Mouse (Mus musculus) embryonic facial prominence, embryonic 11.5 days (tissue): ENCODE results near the gene Rasl11a. TPM values are rescaled to one million over a fixed set of nuclear protein-coding genes. Genes with fewer than 3 reads are reported as not detected.

ENCODE experiments used
- ATAC-seq: fragments of 200-750 bp; cut with Nextera tagmentation; replicated peaks from 2 replicates; pipeline ENCODE4 v1.8.0; 2017; ENCODE audit warnings: low read depth; ENCODE audit not compliant: insufficient number of reproducible peaks, low FRiP score, low TSS enrichment
- DNase-seq: peaks from one replicate; pipeline ENCODE4 v3.0.0-alpha.2; 2015; ENCODE audit warnings: low spot score
- H3K27ac ChIP-seq: fragments of 300-500 bp; sonication (generic); replicated peaks from 2 replicates; pipeline ENCODE4 v1.5.1; 2014; ENCODE audit warnings: mild to moderate bottlenecking, low read depth, low read length, control low read depth
- H3K27me3 ChIP-seq: fragments of 300-500 bp; sonication (generic); 2 replicates; pipeline ENCODE4 v1.6.1; 2014; ENCODE audit warnings: mild to moderate bottlenecking, low read length, moderate library complexity, mixed read lengths; ENCODE audit not compliant: control insufficient read depth, insufficient read depth
- H3K36me3 ChIP-seq: fragments of 300-500 bp; sonication (generic); replicated peaks from 2 replicates; pipeline ENCODE4 v1.6.1; 2014; ENCODE audit warnings: low read depth, mild to moderate bottlenecking, low read length, moderate library complexity, mixed read lengths; ENCODE audit not compliant: control insufficient read depth, insufficient read depth
- H3K4me1 ChIP-seq: fragments of 300-500 bp; sonication (generic); 2 replicates; pipeline ENCODE4 v1.6.1; 2014; ENCODE audit warnings: low read length, mixed read lengths; ENCODE audit not compliant: control insufficient read depth, insufficient read depth
- H3K4me2 ChIP-seq: fragments of 300-500 bp; sonication (generic); 2 replicates; pipeline ENCODE4 v1.6.1; 2014; ENCODE audit warnings: low read depth, mild to moderate bottlenecking, control low read depth, low read length, moderate library complexity
- H3K4me3 ChIP-seq: fragments of 300-500 bp; sonication (generic); 2 replicates; pipeline ENCODE4 v1.5.1; 2014; ENCODE audit warnings: low read depth, low read length, control low read depth
- H3K9ac ChIP-seq: fragments of 300-500 bp; sonication (generic); replicated peaks from 2 replicates; pipeline ENCODE4 v1.6.1; 2014; ENCODE audit warnings: mild to moderate bottlenecking, control low read depth, low read length
- H3K9me3 ChIP-seq: fragments of 300-500 bp; sonication (generic); replicated peaks from 2 replicates; pipeline ENCODE4 v1.6.1; 2016; ENCODE audit warnings: mild to moderate bottlenecking, low read length, inconsistent platforms, mixed read lengths; ENCODE audit not compliant: control insufficient read depth
- WGBS: fragments of 180-500 bp; shearing (Covaris S2); extraction: QIAGEN DNeasy Blood & Tissue Kit; methylation state at CpG from one replicate; pipeline ENCODE4 v1.1.7; 2014; 5-methylcytosine and 5-hydroxymethylcytosine counted together
- polyA plus RNA-seq: library from polyadenylated mRNA; unstranded; fragments of >200 nt; fragmentation: Nextera tagmentation; extraction: Ambion mirVana; gene quantifications from 2 replicates; pipeline ENCODE4 v1.2.1, GENCODE M21; 2014

Gene Rasl11a
- polyA plus RNA-seq, 1 experiment from 2014 or later = 24.9 TPM

- Histone ChIP-seq H3K4me3 (no peak overlapping the region), H3K4me2 (no peak overlapping the region), H3K27ac (no peak overlapping the region), H3K9ac (no peak overlapping the region), H3K9me3 (no peaks in the 10 kb centered on the region), H3K4me1 (no peaks in the 10 kb centered on the region), H3K36me3 (peaks cover 15% of the 10 kb centered on the region), H3K27me3 (no peaks in the 10 kb centered on the region)
- DNase-seq = no peak
- no peak for ATAC-seq
- WGBS = 64% methylated on average over 7 of the region's 7 CpGs
Measured at GRCm38 (mm10) chr5:146837967-146838720, 6.7 kb upstream of the Rasl11a start.

- no peak overlapping the region for H3K4me2 ChIP-seq
- no peak overlapping the region for H3K9ac ChIP-seq
- H3K27ac ChIP-seq = no peak overlapping the region
- H3K9me3 ChIP-seq = no peaks in the 10 kb centered on the region
- no peak overlapping the region for H3K4me3 ChIP-seq
- DNase-seq (no peak), ATAC-seq (no peak)
- H3K27me3 ChIP-seq = no peaks in the 10 kb centered on the region
- H3K36me3 ChIP-seq = peaks cover 15% of the 10 kb centered on the region
- 53% methylated on average over 12 of the region's 12 CpGs for WGBS
- no peaks in the 10 kb centered on the region for H3K4me1 ChIP-seq
Measured at GRCm38 (mm10) chr5:146838836-146839648, 5.8 kb upstream of the Rasl11a start.

DNA sequence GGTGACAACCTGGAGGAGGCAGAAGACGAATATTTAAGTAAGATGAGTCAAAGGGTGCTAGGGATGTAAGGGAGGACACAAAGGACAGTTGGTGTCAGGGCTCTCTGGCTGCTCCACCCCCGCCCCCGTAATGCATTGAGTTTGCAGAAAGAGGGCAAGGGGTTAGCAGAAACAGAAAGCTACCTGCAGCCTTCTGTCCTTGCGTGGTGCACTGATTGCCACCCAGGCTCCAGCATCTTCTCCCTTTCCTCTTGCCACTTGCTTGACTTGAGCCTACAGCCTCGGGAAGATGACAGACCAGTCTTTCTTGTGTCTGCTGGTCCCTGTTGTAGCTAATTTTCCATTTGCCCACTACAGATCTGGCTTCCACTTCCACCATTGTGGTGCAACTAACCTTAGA is 5.1 kb upstream of the Rasl11a start:
- Histone ChIP-seq H3K4me3 (no peak overlapping the region), H3K9ac (no peak overlapping the region), H3K4me2 (no peak overlapping the region), H3K27me3 (no peaks in the 10 kb centered on the region), H3K36me3 (peaks cover 15% of the 10 kb centered on the region), H3K4me1 (no peaks in the 10 kb centered on the region), H3K9me3 (no peaks in the 10 kb centered on the region), H3K27ac (no peak overlapping the region)
- ATAC-seq = no peak
- 63% methylated on average over 5 of the region's 5 CpGs for WGBS
- DNase-seq = no peak

DNA sequence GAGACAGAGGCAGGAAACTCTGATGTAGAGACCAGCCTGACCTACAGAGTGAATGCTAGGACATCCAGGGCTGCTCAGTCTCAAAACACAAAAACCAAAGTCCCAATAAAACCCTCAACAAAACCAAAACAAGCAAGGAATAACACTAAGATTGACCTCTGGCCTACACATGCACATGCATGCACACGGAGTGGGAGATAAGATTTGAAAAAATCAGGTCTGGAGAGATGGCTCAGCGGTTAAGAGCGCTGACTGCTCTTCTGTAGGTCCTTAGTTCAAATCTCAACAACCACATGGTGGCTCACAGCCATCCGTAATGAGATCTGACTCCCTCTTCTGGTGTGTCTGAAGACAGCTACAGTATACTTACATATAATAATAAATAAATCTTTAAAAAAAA is 4.4 kb upstream of the Rasl11a start:
- ATAC-seq (no peak), DNase-seq (no peak)
- WGBS = 83% methylated on average over 4 of the region's 4 CpGs
- H3K4me2 ChIP-seq = no peak overlapping the region
- no peaks in the 10 kb centered on the region for H3K27me3 ChIP-seq
- peaks cover 15% of the 10 kb centered on the region for H3K36me3 ChIP-seq
- no peaks in the 10 kb centered on the region for H3K4me1 ChIP-seq
- no peak overlapping the region for H3K27ac ChIP-seq
- H3K9me3 ChIP-seq = no peaks in the 10 kb centered on the region
- H3K9ac ChIP-seq = no peak overlapping the region
- no peak overlapping the region for H3K4me3 ChIP-seq

DNA sequence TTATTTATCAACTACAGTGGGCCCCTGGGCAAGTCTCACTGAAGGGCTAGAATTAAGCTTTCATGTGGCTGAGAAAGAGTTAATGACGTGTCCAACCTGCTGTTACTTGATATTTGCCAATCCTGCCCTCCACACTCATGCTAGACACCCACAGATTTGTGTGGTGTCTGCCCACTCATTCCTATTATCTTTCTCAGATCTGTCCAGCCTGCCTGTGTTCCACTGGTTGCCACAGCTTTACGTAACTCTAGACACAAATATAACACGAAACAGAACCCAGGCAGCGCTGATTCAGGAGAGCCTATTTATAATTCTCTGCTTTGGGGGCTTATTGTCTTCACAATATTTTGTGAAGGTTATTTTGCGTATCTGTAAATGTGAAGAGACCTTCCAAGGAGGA is 3.6 kb upstream of the Rasl11a start:
- H3K4me2 ChIP-seq = no peak overlapping the region
- H3K9ac ChIP-seq = no peak overlapping the region
- peaks cover 11% of the 10 kb centered on the region for H3K36me3 ChIP-seq
- WGBS = 83% methylated on average over 5 of the region's 5 CpGs
- ATAC-seq = no peak
- no peak for DNase-seq
- H3K9me3 ChIP-seq = no peaks in the 10 kb centered on the region
- H3K4me1 ChIP-seq = no peaks in the 10 kb centered on the region
- H3K27ac ChIP-seq = no peak overlapping the region
- H3K27me3 ChIP-seq = no peaks in the 10 kb centered on the region
- no peak overlapping the region for H3K4me3 ChIP-seq

GRCm38 (mm10) chr5:146841996-146842395 is 2.9 kb upstream of the Rasl11a start:
- ATAC-seq (no peak), DNase-seq (no peak)
- Histone ChIP-seq H3K4me1 (no peaks in the 10 kb centered on the region), H3K9ac (no peak overlapping the region), H3K27ac (no peak overlapping the region), H3K4me2 (no peak overlapping the region), H3K4me3 (no peak overlapping the region), H3K9me3 (no peaks in the 10 kb centered on the region), H3K36me3 (peaks cover 5% of the 10 kb centered on the region), H3K27me3 (no peaks in the 10 kb centered on the region)
- 88% methylated on average over 4 of the region's 4 CpGs for WGBS

DNA sequence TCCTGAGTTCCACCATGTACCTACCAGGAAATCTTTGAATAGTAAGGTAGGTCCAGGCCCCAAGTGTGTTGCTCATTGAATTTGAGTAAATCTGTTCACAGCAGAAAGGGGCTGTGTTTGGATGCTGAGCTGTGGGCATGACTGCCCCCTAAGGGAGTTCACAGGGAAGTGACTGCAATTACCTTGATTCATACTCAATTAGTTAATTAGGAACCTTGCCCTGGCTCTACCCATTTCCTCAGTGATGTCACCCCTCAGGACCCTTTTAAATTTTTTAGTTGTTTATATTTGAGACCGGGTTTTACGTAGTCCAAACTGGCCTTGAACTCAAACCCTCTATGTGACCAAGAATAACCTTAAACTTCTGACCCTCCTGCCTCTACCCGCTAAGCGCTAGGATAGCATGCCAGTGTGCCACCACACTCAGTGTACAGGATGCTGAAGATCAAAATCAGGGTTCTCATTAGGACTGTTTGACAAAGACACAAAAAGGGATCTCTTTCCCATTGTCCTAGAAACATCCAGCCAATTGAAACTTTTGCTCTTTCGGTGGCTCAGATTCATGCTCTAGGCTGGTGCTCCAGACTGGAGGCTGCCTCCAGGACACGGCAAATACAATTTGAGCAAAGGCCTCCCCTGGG is 450 bp upstream of the Rasl11a start:
- WGBS = 3% methylated on average over 6 of the region's 6 CpGs

DNA sequence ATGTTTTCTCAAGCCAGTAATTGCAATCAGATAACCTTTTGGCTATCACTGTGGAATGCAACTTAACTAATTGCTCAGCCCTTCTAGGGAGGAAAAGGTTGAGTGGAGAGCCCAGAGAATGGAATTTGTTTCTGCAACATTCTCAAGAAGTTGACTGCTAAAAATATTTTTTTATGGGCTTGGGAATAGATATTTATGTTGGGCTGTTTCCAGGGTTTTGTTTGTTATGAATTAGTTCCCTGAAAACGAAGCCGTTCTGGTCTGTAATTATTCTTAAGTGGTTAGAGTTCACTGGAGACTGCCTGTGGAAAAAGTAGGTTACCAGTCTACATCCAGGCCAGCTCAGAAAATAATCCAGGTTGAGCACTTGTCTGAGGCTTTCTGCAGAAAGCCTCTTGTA is 1.6 kb downstream of the Rasl11a start:
- Histone ChIP-seq H3K27ac (no peak overlapping the region), H3K4me2 (no peak overlapping the region), H3K4me3 (no peak overlapping the region), H3K27me3 (no peaks in the 10 kb centered on the region), H3K4me1 (no peaks in the 10 kb centered on the region), H3K9me3 (no peaks in the 10 kb centered on the region), H3K36me3 (no peaks in the 10 kb centered on the region), H3K9ac (no peak overlapping the region)
- 42% methylated on average over 2 of the region's 2 CpGs for WGBS
- no peak for ATAC-seq
- DNase-seq = no peak

More for the DNA sequence above, 450 bp upstream of the Rasl11a start:
- peak overlapping the region; percentile 61 for H3K4me3 ChIP-seq
- peak overlapping the region; percentile 82 for H3K4me2 ChIP-seq
- H3K9me3 ChIP-seq = no peaks in the 10 kb centered on the region
- no peaks in the 10 kb centered on the region for H3K36me3 ChIP-seq
- peak; percentile 27 for ATAC-seq
- H3K9ac ChIP-seq = peak overlapping the region; percentile 86
- H3K27ac ChIP-seq = peak overlapping the region; percentile 53; the same call in 1 of the 2 replicates
- H3K4me1 ChIP-seq = no peaks in the 10 kb centered on the region
- peak; percentile 33 for DNase-seq
- no peaks in the 10 kb centered on the region for H3K27me3 ChIP-seq
